Mouse (Mus musculus) hindbrain, embryonic 11.5 days (tissue): ENCODE data around the gene Dnajc22. TPM values are rescaled to one million over a fixed set of nuclear protein-coding genes. Genes with fewer than 3 reads are reported as not detected.
A peak's percentile ranks its signal among the peaks of the same experiment; 100 is the strongest.
"Not testable (repeated sequence)": the region's sequence is repeated elsewhere in the genome, so short reads cannot be mapped to it uniquely, and the experiment has no call there.

Source experiments
- ATAC-seq: fragments of 200-750 bp; cut with Nextera tagmentation; 2 replicates; pipeline ENCODE4 v1.8.0; 2017; ENCODE audit warnings: mild to moderate bottlenecking, moderate TSS enrichment, moderate library complexity; ENCODE audit not compliant: low FRiP score
- DNase-seq: peaks from one replicate; pipeline ENCODE4 v3.0.0-alpha.2; 2015; ENCODE audit warnings: low spot score
- H3K27ac ChIP-seq: fragments of 300-500 bp; sonication (generic); 2 replicates; pipeline ENCODE4 v1.5.1; 2014; ENCODE audit warnings: mild to moderate bottlenecking, low read depth, low read length
- H3K27me3 ChIP-seq: fragments of 300-500 bp; sonication (generic); 2 replicates; pipeline ENCODE4 v1.6.1; 2014; ENCODE audit warnings: mild to moderate bottlenecking, low read length, moderate library complexity, mixed read lengths; ENCODE audit not compliant: control insufficient read depth, insufficient read depth
- H3K36me3 ChIP-seq: fragments of 300-500 bp; sonication (generic); 2 replicates; pipeline ENCODE4 v1.6.1; 2014; ENCODE audit warnings: mild to moderate bottlenecking, low read length, moderate library complexity, mixed read lengths; ENCODE audit not compliant: control insufficient read depth, insufficient read depth
- H3K4me1 ChIP-seq: fragments of 300-500 bp; sonication (generic); replicated peaks from 2 replicates; pipeline ENCODE4 v1.6.1; 2014; ENCODE audit warnings: low read length, mixed read lengths; ENCODE audit not compliant: control insufficient read depth, insufficient read depth
- H3K4me2 ChIP-seq: fragments of 300-500 bp; sonication (generic); replicated peaks from 2 replicates; pipeline ENCODE4 v1.6.1; 2014; ENCODE audit warnings: mild to moderate bottlenecking, low read depth, low read length
- H3K4me3 ChIP-seq: fragments of 300-500 bp; sonication (generic); 2 replicates; pipeline ENCODE4 v1.5.1; 2014; ENCODE audit warnings: low read depth, low read length
- H3K9ac ChIP-seq: fragments of 300-500 bp; sonication (generic); 2 replicates; pipeline ENCODE4 v1.6.1; 2014; ENCODE audit warnings: low read depth, low read length
- H3K9me3 ChIP-seq: fragments of 300-500 bp; sonication (generic); 2 replicates; pipeline ENCODE4 v1.6.1; 2016; ENCODE audit warnings: low read length; ENCODE audit not compliant: control insufficient read depth
- WGBS: fragments of 180-500 bp; shearing (Covaris S2); extraction: QIAGEN DNeasy Blood & Tissue Kit; methylation state at CpG from one replicate; pipeline ENCODE4 v1.1.7; 2014; 5-methylcytosine and 5-hydroxymethylcytosine counted together
- polyA plus RNA-seq: library from polyadenylated mRNA; unstranded; fragments of >200 nt; fragmentation: Nextera tagmentation; extraction: Ambion mirVana; gene quantifications from 2 replicates; pipeline ENCODE4 v1.2.1, GENCODE M21; 2014

Dnajc22 gene
- 1.2 and 3.3 TPM in 2 replicates for polyA plus RNA-seq

- peaks cover 56% of the 10 kb centered on the region for H3K27me3 ChIP-seq
- peak within 1 kb of the TSS; percentile 51 for H3K4me2 ChIP-seq
- no peaks in the 10 kb centered on the region for H3K36me3 ChIP-seq
- H3K9me3 ChIP-seq: no peaks in the 10 kb centered on the region
- 14% methylated on average over 8 of the region's 8 CpGs for whole genome bisulfite sequencing
- ATAC-seq (no peak), DNase-seq (no peak)
- peaks cover 45% of the 10 kb centered on the region for H3K4me1 ChIP-seq
- peak within 1 kb of the TSS; percentile 30 for H3K4me3 ChIP-seq
- H3K9ac ChIP-seq: peak within 1 kb of the TSS; percentile 35
- H3K27ac ChIP-seq: peak within 1 kb of the TSS; percentile 80
These were observed at the start of gene Dnajc22 for GRCm38 (mm10) chr15:99092870-99093269. Gene Dnajc22 (plus strand): TSS chr15:99093170.

DNA sequence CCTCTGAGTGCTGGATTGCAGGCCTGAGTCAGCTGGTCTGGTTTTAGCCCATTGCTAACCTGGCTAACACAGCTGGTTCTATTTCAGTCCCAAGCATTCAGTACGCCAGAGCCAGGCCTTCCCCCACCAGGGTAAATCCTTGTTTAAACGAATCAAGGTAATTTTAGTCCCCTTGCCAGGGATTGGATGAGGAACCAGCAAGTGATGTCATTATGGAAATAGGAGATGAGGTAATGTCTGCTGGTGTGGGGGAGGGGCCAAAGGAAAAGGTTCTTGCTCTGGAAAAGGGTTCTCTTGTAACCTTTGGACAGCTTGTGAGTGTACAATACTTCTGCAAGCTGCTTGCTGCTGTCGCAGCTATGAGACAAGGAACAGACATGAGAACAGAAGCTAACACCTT is 48.1 kb upstream of the Dnajc22 start:
- no peak overlapping the region for H3K4me2 ChIP-seq
- no peak for DNase-seq
- H3K4me1 ChIP-seq: no peaks in the 10 kb centered on the region
- H3K36me3 ChIP-seq: no peaks in the 10 kb centered on the region
- 71% methylated on average over 3 of the region's 3 CpGs for WGBS
- H3K27ac ChIP-seq: no peak overlapping the region
- H3K27me3 ChIP-seq: no peaks in the 10 kb centered on the region
- no peak overlapping the region for H3K4me3 ChIP-seq
- ATAC-seq: no peak
- H3K9me3 ChIP-seq: no peaks in the 10 kb centered on the region
- H3K9ac ChIP-seq: no peak overlapping the region

GRCm38 (mm10) chr15:99045734-99046133 is 47.2 kb upstream of the Dnajc22 start:
- WGBS: 83% methylated on average over 6 of the region's 6 CpGs
- H3K4me1 ChIP-seq, DNase-seq, H3K27ac ChIP-seq, H3K36me3 ChIP-seq, H3K9me3 ChIP-seq, ATAC-seq, H3K9ac ChIP-seq, H3K4me2 ChIP-seq, H3K27me3 ChIP-seq, H3K4me3 ChIP-seq: not testable (repeated sequence)

GRCm38 (mm10) chr15:99049473-99050253 is 43.3 kb upstream of the Dnajc22 start:
- whole genome bisulfite sequencing: 34% methylated on average over 13 of the region's 13 CpGs

DNA sequence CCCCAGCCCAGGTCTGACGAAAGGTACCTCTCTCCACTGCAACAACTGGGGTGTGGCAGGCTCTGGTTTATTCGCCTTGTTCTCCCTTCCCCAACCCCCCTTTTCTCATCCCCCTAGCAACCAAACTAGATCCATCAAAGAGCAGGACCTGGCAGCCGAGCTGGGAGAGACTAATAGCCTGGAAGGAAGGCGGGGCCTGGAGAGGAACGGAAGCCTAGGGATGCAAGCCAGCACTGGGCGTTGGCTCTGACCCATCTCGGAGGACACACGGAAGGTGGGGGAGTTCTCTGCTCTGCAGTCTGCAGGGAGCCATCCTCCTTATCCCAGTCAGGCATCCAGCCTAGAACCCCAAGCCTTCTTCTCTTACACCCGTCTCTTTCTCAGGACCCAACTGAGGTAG is 39.6 kb upstream of the Dnajc22 start:
- Histone ChIP-seq H3K4me2 (no peak overlapping the region), H3K27me3 (peaks cover 59% of the 10 kb centered on the region), H3K9ac (no peak overlapping the region), H3K9me3 (no peaks in the 10 kb centered on the region), H3K4me3 (no peak overlapping the region), H3K4me1 (peaks cover 13% of the 10 kb centered on the region), H3K27ac (no peak overlapping the region), H3K36me3 (no peaks in the 10 kb centered on the region)
- WGBS: 9% methylated on average over 9 of the region's 9 CpGs
- ATAC-seq (no peak), DNase-seq (peak; percentile 47)

More at GRCm38 (mm10) chr15:99049473-99050253, 43.3 kb upstream of the Dnajc22 start:
- H3K9ac ChIP-seq: no peak overlapping the region
- no peaks in the 10 kb centered on the region for H3K36me3 ChIP-seq
- no peak overlapping the region for H3K4me2 ChIP-seq
- H3K4me1 ChIP-seq: peaks cover 6% of the 10 kb centered on the region; the same call in 1 of the 2 replicates
- no peak overlapping the region for H3K4me3 ChIP-seq
- peaks cover 21% of the 10 kb centered on the region for H3K27me3 ChIP-seq
- H3K9me3 ChIP-seq: no peaks in the 10 kb centered on the region
- DNase-seq (peak; percentile 82), ATAC-seq (no peak)
- no peak overlapping the region for H3K27ac ChIP-seq

- Histone ChIP-seq H3K9ac (no peak within 1 kb of the TSS), H3K4me3 (peak within 1 kb of the TSS; percentile 31), H3K27me3 (peaks cover 63% of the 10 kb centered on the region), H3K4me2 (peak within 1 kb of the TSS; percentile 48), H3K4me1 (peaks cover 13% of the 10 kb centered on the region), H3K36me3 (no peaks in the 10 kb centered on the region), H3K9me3 (no peaks in the 10 kb centered on the region), H3K27ac (no peak within 1 kb of the TSS)
- WGBS: 4% methylated on average over 30 of the region's 30 CpGs
- ATAC-seq: no peak
- DNase-seq: no peak
These were observed 37.9 kb upstream of the Dnajc22 start, which contains the start of gene Prph for GRCm38 (mm10) chr15:99055040-99055439. Gene Prph (plus strand): TSS chr15:99055174.

- H3K4me1 ChIP-seq: peaks cover 13% of the 10 kb centered on the region
- H3K4me3 ChIP-seq: peak overlapping the region; percentile 31
- DNase-seq (peak; percentile 63), ATAC-seq (no peak)
- no peak overlapping the region for H3K27ac ChIP-seq
- H3K9ac ChIP-seq: no peak overlapping the region
- H3K9me3 ChIP-seq: no peaks in the 10 kb centered on the region
- peaks cover 63% of the 10 kb centered on the region for H3K27me3 ChIP-seq
- WGBS: under 1% methylated on average over 34 of the region's 37 CpGs
- no peaks in the 10 kb centered on the region for H3K36me3 ChIP-seq
- H3K4me2 ChIP-seq: peak overlapping the region; percentile 48
These were observed 37.4 kb upstream of the Dnajc22 start for GRCm38 (mm10) chr15:99055511-99055961.

DNA sequence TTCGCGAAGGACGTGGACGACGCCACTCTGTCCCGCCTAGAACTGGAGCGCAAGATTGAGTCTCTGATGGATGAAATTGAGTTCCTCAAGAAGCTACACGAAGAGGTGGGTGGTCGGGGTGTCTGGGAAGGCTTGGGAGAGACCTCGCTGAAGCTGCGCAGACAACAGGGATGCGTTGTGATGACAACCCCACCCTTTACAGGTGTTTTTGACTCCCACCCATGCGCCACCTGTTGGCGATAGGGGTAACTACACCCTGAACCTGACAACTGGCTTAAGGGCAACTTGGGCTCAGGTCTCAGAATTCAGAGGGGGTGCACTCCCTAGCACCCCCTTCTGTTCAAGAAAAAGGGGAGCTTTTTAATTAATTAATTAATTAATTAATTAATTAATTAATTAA is 36.6 kb upstream of the Dnajc22 start:
- Histone ChIP-seq H3K27me3 (peaks cover 63% of the 10 kb centered on the region), H3K9ac (no peak overlapping the region), H3K36me3 (no peaks in the 10 kb centered on the region), H3K4me3 (peak overlapping the region; percentile 31; the same call in 1 of the 2 replicates), H3K4me1 (peaks cover 13% of the 10 kb centered on the region), H3K9me3 (no peaks in the 10 kb centered on the region), H3K27ac (no peak overlapping the region), H3K4me2 (peak overlapping the region; percentile 7; the same call in 1 of the 2 replicates)
- DNase-seq (peak; percentile 64), ATAC-seq (no peak)
- 5% methylated on average over 14 of the region's 14 CpGs for WGBS
